Comparison of ENCODE assay signal across 11 mouse cellular contexts in genomic region chr10:30729157-30730096, GRCm38 (mm10).
DNase-seq lines count a peak whose midpoint lies in the region; ATAC-seq lines count a peak whose summit lies in the region.
"Had no signal": no experiment of that assay in that cellular context is flagged by ENCODE, and none has a peak within 500 bp of the region (broad histone marks: within the 10 kb centered on the region; RNA-seq: fewer than 3 reads in every experiment).

No protein-coding gene starts in this region.

- H3K4me2 ChIP-seq in limb, embryonic 11.5 days (ENCODE audit: low read depth, severe bottlenecking), result no peak overlapping the region

- peak; percentile 41 for DNase-seq in adrenal gland, adult 2 months
- DNase-seq in adrenal gland, postnatal 4 days (ENCODE audit: low spot score in 2 of 2), result no peak
- peak; percentile 29 for DNase-seq in limb, embryonic 11.5 days (ENCODE audit: low spot score)
- no peak for DNase-seq in limb, embryonic 10.5 days (ENCODE audit: low spot score)
- peak; percentile 20 to 48 for DNase-seq in kidney, postnatal 4 days
- DNase-seq in splenic B cell, adult 2 months (ENCODE audit: low read depth, low spot score), result peak; percentile 9
- no peak for DNase-seq in layer of hippocampus, adult 9-11 months
- no peak for DNase-seq in testis, postnatal 14 days (ENCODE audit: low spot score)
- DNase-seq: B cell, adult 2 months; gastrocnemius, postnatal 10 days; layer of hippocampus, postnatal 36 days had no signal

- H3K9me3 ChIP-seq in limb, embryonic 11.5 days (ENCODE audit: control insufficient read depth, low read length), result no peaks in the 10 kb centered on the region
- no peaks in the 10 kb centered on the region for H3K9me3 ChIP-seq in limb, embryonic 10.5 days (replicated peaks)

- no peaks in the 10 kb centered on the region for H3K4me1 ChIP-seq in limb, embryonic 11.5 days (ENCODE audit: control insufficient read depth, insufficient read depth, low read length)
- H3K4me1 ChIP-seq in limb, embryonic 10.5 days, result 0 out of 2 replicates have a peak, but pooled peaks cover 3% of the 10 kb centered on the region

- no peak overlapping the region for H3K27ac ChIP-seq in limb, embryonic 11.5 days (replicated peaks; ENCODE audit: low read depth, low read length)
- H3K27ac ChIP-seq in limb, embryonic 10.5 days, result no peak overlapping the region

- H3K27me3 ChIP-seq in limb, embryonic 11.5 days (ENCODE audit: control insufficient read depth, insufficient read depth, low read length), result no peaks in the 10 kb centered on the region
- no peaks in the 10 kb centered on the region for H3K27me3 ChIP-seq in limb, embryonic 10.5 days (ENCODE audit: low read depth, poor library complexity, severe bottlenecking)
- H3K27me3 ChIP-seq in splenic B cell, adult 2 months (ENCODE audit: control insufficient read depth, insufficient read depth, low read length, poor library complexity, severe bottlenecking), result no peaks in the 10 kb centered on the region

- H3K9ac ChIP-seq in limb, embryonic 11.5 days (ENCODE audit: low read length), result no peak overlapping the region

- H3K4me3 ChIP-seq in limb, embryonic 11.5 days (ENCODE audit: low read depth, low read length), result no peak overlapping the region
- no peak overlapping the region for H3K4me3 ChIP-seq in limb, embryonic 10.5 days

- ATAC-seq in limb, embryonic 11.5 days (ENCODE audit: insufficient number of reproducible peaks, low FRiP score, low TSS enrichment, low read depth), result no peak

- H3K36me3 ChIP-seq in limb, embryonic 11.5 days (ENCODE audit: control insufficient read depth, insufficient read depth, low read length), result no peaks in the 10 kb centered on the region
- no peaks in the 10 kb centered on the region for H3K36me3 ChIP-seq in limb, embryonic 10.5 days
- 0 out of 2 replicates have a peak, but pooled peaks cover 1% of the 10 kb centered on the region for H3K36me3 ChIP-seq in splenic B cell, adult 2 months (ENCODE audit: control insufficient read depth, insufficient read depth, low read length, poor library complexity, severe bottlenecking)

- WGBS in limb, embryonic 11.5 days, result 82% methylated on average over 5 of the region's 5 CpGs
- WGBS in limb, embryonic 10.5 days, result 94% methylated on average over 5 of the region's 5 CpGs

Comparison
In these comparisons a context has a peak if more than half of its experiments do, and no peak if none do; other contexts are left out.
1. DNase-seq: peak in adrenal gland, adult 2 months (single experiment), limb, embryonic 11.5 days (single experiment), kidney, postnatal 4 days (2 of 2) and splenic B cell, adult 2 months (single experiment); none in adrenal gland, postnatal 4 days (0 of 2), limb, embryonic 10.5 days (single experiment), layer of hippocampus, adult 9-11 months (single experiment) and testis, postnatal 14 days (single experiment).